Mouse (Mus musculus) heart, adult 2 months (tissue): ENCODE measurements around the gene Cpt2.

Experiments used
- CTCF ChIP-seq: fragments of 200-600 bp; IDR thresholded peaks from 2 replicates; pipeline ENCODE4 v1.8.1; 2022; ENCODE audit warnings: antibody characterized with exemption, mild to moderate bottlenecking, moderate library complexity
- EP300 ChIP-seq: fragments of 200-500 bp; IDR thresholded peaks from 2 replicates; pipeline ENCODE4 v1.6.1; 2011; ENCODE audit warnings: low read depth, low read length, control low read depth; ENCODE audit not compliant: insufficient read depth

DNA sequence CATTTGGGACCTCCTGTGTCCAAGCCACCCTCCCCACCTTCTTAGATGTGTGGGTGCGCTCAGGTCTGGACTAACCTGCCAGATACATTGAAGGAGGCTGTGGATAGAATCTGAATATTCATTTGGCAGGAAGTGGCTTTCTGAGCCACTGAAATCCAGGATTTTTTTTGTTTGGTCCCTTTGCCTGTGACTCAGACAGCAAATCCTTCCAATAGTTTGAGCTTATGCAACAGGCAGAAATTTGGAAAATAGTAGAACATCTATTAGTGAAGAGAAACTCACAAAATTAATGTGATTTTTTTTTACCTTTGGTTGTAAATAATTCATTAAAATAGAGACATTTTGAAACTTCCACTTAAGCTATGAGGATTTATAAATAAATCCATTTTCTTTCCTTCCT, 47.8 kb upstream of the Cpt2 start:
- TF ChIP-seq CTCF (no peak), EP300 (no peak)
